Mouse (Mus musculus): ENCODE measurements around the gene Kcnk13.

Gene Kcnk13

DNA sequence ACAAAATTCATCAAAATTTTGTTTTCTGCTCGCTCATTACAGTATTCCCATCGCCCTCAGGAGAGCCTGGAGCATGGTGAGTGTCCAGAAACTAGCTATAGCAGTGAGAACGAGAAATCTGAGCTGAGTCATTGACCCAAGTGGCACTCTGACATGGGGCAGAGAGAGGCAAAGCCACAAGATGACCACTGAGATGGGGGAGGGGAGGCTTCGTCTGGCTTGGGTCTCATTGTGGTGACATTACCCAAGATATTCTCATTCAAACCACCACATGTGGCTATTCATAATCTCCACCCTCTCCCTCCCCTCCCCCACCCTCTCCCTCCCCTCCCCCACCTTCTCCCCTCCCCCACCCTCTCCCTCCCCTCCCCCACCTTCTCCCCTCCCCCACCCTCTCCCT lies 143.1 kb downstream of the Kcnk13 start:
- Histone ChIP-seq H3K4me1 (replicated peaks; ENCODE audit: low read depth, low read length) (peaks cover 41% of the 10 kb centered on the region), H3K36me3 (ENCODE audit: insufficient read depth, low read length) (peaks cover 14% of the 10 kb centered on the region), H3K9me3 (ENCODE audit: low read length) (no peaks in the 10 kb centered on the region), H3K27me3 (ENCODE audit: insufficient read depth, low read length) (no peaks in the 10 kb centered on the region; the same call in 1 of the 2 replicates), H3K4me3 (replicated peaks; ENCODE audit: low read length) (no peak overlapping the region)
- TF ChIP-seq CTCF (conservative IDR thresholded peaks at IDR 0.05; ENCODE audit: low read length) (no peak), NANOG (IDR thresholded peaks at IDR 0.05; ENCODE audit: borderline replicate concordance, low read length) (no peak), POU5F1 (IDR thresholded peaks at IDR 0.05; ENCODE audit: borderline replicate concordance, low read length) (no peak)

GRCm38 (mm10) chr12:100109986-100110696 lies 145.8 kb downstream of the Kcnk13 start, which contains the start of gene Psmc1:
Psmc1 (plus strand) TSS chr12:100110154.
- H3K9me3 ChIP-seq (ENCODE audit: low read length): no peaks in the 10 kb centered on the region
- peaks cover 41% of the 10 kb centered on the region for H3K4me1 ChIP-seq (replicated peaks; ENCODE audit: low read depth, low read length)
- H3K27me3 ChIP-seq (ENCODE audit: insufficient read depth, low read length): no peaks in the 10 kb centered on the region
- TF ChIP-seq POU5F1 (IDR thresholded peaks at IDR 0.05; ENCODE audit: borderline replicate concordance, low read length): no peak
- TF ChIP-seq NANOG (IDR thresholded peaks at IDR 0.05; ENCODE audit: borderline replicate concordance, low read length): no peak
- no peak for TF ChIP-seq CTCF (conservative IDR thresholded peaks at IDR 0.05; ENCODE audit: low read length)
- peak within 1 kb of the TSS; percentile 98 for H3K4me3 ChIP-seq (replicated peaks; ENCODE audit: low read length)
- peaks cover 37% of the 10 kb centered on the region for H3K36me3 ChIP-seq (ENCODE audit: insufficient read depth, low read length)

All from E14TG2a.4 (cell line).